Mouse (Mus musculus) stomach, postnatal 0 days (tissue): ENCODE results near the gene Sh3bgrl2.

Experiments used
- CTCF ChIP-seq: IDR thresholded peaks from 2 replicates; pipeline ENCODE4 v1.5.1; 2016; ENCODE audit warnings: antibody characterized with exemption, low read depth, mild to moderate bottlenecking, moderate library complexity
- EP300 ChIP-seq: optimal IDR thresholded peaks from 2 replicates; pipeline ENCODE3; 2016; ENCODE audit warnings: antibody characterized with exemption

- TF ChIP-seq CTCF (no peak), EP300 (no peak)
These were observed 8.1 kb downstream of the Sh3bgrl2 start for GRCm38 (mm10) chr9:83556236-83556635.
